Mouse (Mus musculus) brain, adult 2 months (tissue): ENCODE data around the gene Kyat1.
A peak's percentile ranks its signal among the peaks of the same experiment; 100 is the strongest.

ENCODE experiments used
- DNase-seq: peaks from one replicate; pipeline ENCODE4 v3.0.0; 2011; ENCODE audit warnings: low read depth, low spot score

Kyat1 gene

DNA sequence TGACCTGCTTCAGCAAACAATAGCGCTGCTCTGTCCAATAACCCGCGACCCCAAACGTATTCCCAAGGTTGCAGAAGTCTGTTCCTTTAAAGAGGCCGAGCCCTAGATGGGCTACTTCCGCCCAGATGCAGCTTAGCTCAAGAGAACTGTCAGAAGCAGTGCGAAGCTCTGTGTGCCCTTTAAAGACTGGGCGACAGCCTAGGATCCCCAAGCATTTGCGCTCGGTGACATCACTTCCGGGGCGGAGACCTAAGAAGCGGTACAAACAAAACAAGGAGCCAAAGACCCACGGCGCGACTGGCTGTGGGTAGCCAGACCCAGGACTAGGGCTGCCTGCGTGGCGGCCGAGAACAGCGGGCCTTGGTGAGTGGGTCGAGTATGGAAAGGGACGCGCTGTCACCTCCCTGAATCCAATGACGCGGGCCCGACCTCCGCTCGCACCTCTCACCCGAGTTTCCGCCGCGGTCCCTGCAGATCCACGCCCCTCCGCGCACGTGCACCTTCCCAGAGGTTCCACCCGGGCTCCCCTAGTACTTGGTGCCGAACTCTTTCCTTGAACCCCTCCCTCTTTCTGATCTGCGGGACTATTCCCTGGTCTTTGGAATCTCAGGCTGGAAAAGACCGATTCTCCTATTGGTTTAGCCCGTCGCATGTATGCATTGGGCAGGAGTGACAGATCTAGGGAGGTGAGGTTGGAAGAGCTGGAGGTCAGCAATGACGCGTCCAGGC lies at the start of gene Kyat1:
Gene Kyat1, minus strand, starts transcription at position 219 of the 729 bp plus-strand sequence.
- DNase-seq, result peak; percentile 99

DNA sequence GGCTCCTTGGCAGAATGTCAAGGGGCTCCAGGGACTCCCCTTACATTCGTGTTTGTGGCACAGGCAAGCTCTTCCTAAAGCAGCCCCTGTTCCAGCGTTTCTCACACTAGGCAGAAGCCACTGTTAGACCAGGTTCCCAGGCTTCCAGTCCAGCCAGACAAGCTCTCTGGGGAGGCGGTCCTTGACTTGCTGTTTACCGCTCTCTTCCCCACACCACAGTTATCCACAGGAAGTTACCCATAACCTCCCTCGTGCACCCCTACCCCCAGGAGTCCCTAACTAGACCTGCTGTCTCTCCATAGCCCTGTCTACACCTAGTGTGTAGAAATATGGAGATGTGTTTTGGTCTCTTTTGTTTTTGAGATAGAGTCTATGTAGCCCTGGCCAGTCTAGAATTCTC lies 48.2 kb upstream of the Kyat1 start:
- DNase-seq, result no peak

DNA sequence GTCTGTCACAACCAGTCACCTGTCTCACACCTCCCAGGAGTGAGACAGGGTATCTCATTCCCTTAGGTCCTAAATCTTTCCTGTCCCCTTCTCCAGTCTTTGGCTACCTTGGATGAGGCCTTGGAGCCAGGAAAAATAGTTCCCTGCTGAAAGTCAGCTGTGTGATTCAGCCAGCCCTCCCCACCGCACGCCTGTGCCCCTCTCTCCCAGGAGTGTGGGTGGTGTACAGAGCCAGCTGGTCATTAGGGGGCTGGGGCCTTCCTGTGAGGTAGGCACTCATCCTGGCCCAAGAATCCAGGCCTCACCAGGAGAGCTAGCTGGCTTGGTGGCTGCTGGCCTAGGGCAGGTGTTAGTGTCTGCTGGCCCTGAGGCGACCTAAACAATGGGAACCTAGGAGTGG lies 46.9 kb upstream of the Kyat1 start:
- DNase-seq, result peak; percentile 62

DNA sequence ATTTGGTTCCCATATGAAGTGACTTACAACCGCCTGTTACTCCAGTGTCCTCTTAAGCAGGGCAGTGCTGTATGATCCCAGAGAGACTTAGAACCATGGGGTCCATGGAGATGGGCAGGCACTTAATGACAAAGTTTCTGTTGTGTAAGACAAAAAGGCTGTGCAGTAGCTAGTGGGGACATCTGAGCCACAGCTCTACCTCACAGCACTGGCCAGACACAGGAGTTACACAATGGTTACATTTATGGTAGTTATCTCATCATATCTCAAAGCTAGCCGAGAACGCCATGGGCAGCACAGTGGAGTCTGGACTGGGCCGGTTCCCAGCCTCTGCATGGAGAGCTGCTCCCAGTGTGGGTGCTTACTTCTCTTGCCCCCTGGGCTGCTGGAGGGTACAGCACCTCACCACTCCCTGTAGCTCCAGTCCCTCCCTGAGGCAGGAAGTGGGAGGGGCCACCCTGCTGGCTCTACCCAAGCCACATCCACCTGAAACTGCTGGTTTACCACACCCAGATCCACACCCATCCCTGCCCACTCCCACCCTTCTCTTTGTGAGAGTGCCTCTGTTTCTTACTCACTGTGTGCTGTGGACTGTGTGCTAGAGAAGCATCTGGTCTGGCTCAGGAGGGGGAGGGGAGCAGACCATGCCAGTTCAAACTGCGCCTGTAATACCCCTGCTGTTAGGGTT lies 45.9 kb upstream of the Kyat1 start:
- DNase-seq, result no peak

DNA sequence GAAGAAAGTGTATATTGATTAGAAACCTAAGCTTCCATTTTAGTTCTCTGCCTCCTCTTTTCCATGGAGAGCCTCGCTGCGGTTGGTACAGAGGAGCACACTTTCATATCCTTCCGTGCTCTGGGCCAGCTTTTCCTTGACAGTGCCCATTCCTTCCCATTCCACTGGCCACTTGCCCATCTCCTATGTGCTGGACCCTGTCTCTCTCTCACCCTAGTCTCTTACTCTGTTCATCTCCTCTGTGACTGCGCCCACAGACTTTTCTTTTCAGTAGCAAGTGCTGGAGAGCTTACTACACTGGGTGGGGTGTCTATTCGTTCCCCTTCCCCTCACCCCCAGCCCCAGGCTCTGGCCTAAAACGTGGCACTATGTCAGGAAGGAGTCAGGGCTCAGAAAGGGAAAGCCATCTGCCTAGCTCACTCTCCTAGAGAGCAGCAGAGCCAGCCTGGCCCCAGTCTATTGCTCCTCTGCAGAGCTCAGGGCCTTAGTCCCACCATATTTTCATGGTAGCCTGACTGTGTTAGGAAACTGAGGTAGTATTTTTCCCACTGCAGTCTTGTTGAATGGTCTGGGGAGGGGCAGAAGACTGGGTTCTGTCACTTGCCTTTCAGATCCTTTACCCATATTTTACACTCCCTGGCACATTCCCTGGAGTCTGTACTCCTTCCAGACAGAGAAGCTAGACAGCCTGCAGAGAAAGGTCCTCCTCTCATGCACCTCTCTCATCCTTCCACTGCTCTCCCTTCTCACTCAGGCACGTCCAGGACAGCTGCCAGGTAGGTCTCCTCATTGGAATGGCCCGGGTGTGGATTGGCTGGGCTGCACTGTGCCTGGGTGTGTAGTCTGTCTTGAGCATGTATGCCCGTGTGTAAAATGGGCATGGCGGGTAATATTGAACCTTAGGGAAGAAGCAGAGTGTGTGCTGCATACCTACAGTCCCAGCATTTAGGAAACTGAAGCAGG lies 44.8 kb upstream of the Kyat1 start:
- DNase-seq, result no peak

DNA sequence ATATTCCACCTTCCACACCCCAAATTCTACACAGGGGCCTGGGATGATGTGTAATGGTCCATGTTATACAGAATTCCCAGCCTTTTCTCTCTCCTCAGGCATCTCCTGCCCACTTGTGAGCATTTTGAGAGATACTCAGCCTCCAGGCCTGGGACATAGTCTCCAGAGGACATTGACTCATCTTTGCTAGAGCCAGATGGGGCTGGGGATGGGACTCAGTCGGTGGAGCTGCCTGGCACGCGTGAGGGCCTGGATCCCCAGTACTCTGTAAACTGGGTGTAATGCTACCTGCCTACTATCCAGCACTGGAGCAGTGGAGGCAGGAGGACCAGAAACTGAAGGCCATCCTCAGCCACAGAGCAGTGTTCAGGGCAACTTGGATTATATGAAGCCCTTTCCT lies 43.5 kb upstream of the Kyat1 start:
- DNase-seq, result peak; percentile 60

DNA sequence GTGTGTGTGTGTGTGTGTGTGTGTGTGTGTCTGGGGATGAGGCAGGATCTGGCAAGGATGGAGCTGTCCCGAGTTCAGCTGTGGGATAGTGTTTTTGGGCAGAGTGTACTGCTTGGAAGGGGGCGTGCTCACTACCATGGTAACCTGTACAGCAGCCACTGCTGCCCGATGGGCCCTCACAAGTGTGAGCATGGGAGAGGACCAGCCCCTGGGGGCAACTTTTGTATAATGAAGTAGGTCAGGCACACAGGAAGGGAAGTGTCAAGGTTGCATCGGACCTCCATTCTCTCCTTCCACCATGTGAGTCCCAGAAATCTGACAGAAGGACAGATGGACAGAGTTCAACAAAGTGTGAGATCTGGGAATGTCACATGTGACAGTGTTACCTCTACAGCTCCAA lies 42.0 kb upstream of the Kyat1 start:
- no peak for DNase-seq

DNA sequence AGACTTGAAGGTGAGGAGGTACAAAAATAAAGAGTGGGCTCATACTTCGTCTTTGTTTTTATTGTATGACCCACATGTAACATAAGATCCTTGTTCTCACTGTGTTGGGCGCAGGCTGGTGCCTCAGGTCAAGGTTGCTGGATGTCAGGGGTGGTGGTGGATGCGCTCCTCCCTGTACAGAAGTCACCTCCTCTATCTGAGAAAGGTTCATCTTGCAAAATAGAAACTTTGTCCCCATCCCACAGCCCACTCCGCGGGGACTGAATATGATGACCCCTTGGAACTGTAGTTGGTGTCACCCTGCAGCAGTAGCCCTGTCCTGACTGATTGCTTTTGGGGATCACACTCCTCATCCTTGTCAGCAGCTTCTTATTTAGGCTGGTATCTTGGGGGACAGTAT lies 41.4 kb upstream of the Kyat1 start:
- DNase-seq, result no peak

DNA sequence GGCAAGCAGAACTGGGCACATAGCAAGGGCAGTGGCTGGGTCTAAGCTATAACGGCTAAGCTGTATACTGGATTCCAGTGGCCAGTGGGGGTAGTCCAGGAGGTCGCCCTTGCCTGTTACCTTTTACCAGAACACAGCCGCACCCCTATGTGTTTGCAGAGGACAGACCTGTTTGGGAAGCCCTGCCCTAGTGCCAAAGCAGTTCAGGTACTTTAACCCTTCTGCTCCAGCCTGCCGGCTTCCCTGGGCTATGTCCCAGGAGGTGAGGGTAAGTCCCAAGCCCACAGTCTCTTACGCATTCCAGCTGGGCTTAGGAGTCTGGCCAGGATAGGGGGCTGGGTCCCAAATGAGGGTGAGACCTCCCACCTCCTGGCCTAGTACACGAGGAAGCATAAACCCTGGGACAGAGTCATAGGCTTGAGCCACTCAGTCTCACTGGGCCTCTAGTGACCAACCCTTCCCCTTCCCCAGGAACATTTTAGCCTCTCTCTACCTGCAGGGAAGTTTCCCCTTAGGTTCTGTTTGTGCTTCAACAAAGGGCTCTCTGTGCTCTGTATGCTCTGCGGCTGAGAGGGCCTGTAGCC lies 39.0 kb upstream of the Kyat1 start:
- DNase-seq, result no peak

DNA sequence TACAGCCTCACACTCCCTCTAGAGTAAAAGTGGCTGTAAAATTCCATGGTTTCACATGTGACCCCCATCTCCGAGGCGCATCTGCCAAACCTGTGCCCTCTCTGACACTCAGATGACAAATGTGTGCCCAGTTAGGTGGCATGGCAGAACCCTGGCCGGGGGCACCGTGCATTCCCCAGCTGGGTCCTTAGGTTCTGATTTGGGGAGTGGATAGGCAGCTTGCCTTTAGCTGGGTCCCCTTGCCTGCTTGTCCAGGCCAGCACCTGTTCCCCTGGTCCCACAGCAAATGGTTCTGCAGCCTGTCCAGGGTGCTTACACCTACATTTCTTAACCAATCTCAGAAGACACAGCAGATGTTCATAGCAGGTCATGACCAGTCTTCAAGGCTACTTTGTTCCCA lies 37.7 kb upstream of the Kyat1 start:
- no peak for DNase-seq

DNA sequence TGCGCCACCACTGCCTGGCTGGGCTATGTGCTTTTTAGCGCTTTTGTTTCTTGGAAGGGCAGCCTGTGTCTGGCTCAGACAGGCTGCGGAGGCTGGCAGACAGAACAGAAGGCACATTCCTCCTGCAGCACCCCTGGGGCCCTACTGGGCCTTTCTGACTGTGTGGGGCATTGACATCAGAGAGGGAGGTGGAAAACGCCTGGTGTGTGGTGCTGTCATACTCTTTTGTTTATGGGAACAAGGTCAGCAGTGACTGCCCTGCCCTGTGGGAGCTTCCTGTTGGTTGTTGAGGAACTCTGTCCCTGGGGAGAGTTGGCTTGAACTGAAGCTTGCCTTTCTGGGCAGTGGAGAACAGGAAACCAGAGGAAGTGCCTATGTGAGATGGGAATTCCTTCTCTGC lies 36.9 kb upstream of the Kyat1 start:
- DNase-seq, result peak; percentile 85

DNA sequence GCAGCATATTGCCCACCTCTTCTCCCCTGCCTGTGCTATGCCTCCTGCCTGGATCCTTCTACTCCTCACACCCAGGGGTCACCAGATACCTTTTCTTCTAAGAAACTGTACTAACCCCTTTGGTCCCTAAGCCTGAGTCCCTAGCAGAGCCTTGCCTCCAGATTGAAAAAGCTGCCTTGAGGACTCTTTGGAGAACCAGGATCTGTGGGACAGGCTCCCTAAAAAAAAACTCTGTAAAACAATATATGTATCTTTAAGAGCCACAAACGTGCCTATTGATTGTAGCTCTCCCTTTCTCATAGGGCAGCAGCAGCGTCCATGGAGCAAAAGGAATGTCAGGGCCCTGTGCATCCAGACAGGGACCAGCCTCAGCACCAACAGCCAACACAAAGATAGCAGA lies 34.6 kb upstream of the Kyat1 start, which contains the start of gene Gm28035:
Gene Gm28035, plus strand, starts transcription at position 301 of the 400 bp plus-strand sequence.
- DNase-seq, result no peak

DNA sequence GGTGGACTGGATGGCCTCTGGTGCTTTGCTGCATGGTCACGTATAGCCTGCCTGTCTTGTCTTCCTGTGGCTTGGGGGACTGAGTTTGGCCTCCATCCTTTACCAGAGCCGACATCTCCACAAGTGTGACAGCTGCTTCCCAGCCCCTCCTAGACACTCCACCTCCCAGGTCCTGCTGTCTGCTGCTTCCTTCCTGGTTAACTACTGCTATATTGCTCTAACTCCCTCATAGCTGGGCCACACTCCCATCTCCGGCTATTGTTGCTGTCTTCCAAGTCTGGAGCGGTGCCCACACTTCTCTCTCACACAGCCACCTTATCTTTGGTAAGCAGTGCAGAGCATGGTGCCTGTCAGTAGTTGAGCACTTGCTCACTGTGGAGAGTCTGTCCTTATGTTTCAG lies 34.1 kb upstream of the Kyat1 start:
- DNase-seq, result no peak

DNA sequence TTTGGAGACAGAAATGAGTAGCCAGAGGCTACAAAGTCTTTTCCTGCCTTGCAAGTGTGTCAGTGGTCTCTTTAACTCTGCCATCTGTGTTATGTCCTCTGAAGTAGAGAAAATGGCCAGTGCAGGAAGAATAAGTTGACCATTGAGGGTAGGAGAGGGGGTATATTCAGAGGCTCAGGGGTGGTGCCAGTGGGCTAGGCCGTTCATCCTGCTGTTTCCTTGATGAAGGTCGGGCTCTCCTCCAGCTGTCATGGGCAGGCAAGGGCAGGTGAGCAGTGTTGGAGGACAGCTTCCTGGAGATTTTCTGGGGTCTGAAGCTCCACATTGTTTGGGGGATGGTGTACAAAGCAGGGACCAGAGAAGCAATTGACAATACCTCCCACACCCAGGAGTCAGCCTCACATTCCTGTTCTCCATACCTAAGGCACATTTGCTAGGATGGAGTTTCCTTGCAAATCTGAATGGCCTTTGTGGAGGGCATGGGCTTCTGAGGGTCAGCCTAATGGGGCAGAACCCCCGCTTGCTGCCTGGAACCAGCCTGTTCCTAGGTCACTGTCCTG lies 33.3 kb upstream of the Kyat1 start:
- no peak for DNase-seq

DNA sequence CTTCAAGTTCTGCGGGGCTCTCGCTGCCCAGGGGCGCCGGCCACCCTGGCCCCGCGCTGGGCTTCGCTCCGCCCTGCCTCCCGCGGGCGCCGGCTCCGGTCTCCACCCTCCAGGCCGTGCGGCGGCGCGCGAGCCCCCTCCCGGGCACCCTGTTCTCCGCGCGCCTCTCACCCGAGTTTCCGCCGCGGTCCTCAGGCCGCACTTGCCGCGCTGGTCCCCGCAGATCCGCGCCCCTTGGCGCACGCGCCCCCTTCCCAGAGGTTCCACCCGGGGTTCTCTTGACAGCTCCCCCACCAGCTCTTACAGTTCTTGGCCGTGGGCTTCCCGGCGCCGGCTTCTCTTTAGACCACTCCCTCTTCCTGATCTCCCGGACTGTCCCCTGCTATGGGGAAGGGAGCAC lies 32.2 kb upstream of the Kyat1 start:
- DNase-seq, result peak; percentile 68

DNA sequence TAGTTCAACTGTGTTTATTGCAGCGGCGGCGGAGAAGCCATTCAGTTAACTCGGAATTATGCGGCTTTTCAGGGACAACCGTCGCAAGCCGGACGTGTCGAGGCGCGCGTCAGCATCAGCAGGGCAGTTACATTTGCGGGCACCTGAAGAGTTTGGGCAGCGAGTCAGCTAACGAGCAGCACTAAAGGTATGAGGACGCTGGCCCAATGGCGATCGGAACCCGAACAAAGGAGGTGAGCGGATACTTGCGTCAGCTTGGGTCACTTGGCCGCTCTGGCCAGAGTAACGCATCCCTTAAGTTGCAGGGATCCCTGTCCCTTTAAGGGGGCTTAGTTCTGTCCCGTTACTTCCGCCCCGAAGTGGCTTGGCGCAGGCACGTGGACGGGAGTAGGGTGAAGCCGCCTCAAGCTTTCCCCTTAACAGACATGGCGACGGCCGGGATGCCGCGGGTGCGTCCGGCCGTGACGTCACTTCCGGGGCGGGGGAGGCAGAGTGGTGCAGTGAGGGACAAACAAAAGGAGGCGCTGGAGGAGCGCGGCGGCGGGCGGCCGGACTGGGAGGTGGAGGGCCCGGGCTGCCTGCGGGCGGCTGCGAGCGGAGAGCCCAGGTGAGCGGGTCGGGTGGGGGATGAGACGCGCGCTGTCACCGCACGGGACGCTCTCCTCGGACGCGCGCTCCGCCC lies 31.7 kb upstream of the Kyat1 start, which contains the start of gene Lrrc8a:
Gene Lrrc8a, plus strand, starts transcription at position 517 of the 682 bp plus-strand sequence.
- peak; percentile 99 for DNase-seq

DNA sequence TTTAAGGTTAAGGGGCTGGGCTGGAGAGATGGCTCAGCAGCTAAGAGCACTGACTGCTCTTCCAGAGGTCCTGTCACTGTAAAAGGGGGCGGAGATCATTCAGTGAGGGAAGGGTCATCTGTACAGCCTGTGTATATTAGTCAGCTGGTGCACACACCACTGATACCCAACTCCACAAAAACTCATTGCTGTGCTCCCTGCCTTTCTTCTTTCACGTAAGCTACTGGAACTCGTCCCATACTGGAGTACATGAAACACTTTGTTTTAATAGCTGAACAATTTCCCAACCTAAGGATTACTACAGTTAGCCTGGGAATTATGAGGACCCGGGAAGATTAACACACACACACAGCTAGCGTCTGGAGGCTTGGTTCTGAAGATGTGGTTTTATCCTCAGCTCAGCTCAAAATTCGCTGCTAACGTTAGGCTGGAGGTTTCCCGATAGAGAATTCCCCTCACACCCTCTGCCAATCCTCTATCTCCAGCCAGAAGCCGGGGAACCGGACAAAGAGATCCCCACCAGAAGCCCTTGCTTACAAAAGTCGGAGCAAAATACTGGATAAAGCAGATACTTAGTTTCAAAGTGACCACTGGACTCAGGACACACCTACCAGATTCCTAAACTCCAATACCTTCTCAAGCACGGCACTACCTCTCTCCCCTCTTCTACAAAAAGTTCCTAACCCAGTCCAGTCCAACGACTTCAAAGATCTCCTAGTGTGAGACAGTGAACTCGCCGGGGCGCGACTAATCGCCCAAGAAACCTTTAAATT lies 31.0 kb upstream of the Kyat1 start:
- DNase-seq, result no peak

DNA sequence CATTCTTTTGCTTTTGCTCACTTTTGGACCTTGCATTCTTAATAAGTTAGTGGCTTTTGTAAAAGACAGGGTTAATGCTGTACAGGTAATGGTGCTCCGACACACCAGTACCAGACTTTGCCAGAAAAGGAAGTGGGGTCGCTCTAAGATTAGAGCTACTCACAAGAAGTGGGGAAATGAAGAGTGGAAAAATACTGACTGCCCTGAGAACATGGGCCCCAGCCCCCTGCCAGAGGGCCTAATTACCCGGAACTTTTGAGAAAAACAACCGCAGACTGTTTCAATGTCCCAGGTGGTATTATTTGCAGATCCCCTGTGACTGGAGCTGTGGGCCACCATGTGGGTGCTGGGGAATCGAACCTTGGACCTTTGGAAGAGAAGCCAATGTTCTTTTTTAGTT lies 29.9 kb upstream of the Kyat1 start:
- DNase-seq, result no peak

DNA sequence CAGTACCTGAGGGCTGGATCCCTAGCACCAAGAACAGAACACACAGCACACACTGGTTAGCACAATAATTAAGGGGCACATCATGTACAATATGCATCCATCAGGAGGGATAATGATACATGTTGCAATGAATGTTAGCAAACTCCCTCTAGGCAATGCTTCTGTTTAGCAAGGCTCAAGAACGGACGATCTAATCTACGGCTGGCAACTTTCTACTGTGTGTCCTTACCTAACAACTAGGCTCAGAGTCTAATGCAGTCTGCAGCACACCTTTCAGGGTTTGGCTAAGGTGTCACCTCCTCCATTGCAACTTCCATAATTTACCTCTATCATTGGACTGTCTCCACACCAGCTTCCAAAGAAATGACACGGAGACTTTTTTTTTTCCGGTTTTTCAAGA lies 10.6 kb upstream of the Kyat1 start:
- DNase-seq, result no peak

DNA sequence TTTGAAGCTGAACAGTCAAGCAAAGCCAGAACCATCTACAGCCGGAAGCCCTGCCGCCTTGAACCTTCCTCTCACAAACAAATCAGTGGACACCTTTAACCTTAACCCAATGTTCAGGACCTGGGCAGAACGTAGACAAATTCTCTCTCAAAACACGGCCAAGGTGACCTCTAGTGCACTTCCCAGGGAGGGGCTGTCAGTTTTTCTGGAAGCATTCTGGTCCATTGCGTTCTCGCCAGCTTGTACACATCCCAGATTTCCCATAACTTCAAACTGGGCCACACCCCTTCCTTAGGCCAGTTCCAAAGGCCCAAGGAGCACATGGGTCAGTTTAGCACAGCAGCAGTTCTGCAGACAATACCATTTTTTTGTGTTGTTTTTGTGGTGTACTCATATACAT lies 9.8 kb upstream of the Kyat1 start:
- DNase-seq, result no peak
